Mouse (Mus musculus): Measurements from ENCODE around the gene Psmb1.

GRCm38 (mm10) chr17:15434748-15435147, 64.8 kb downstream of the Psmb1 start:
- TF ChIP-seq CTCF (IDR thresholded peaks at IDR 0.05; ENCODE audit: borderline replicate concordance, insufficient read depth, low read length) (no peak), POLR2A (IDR thresholded peaks at IDR 0.05; ENCODE audit: low read depth, low read length) (no peak)

Measured in embryonic fibroblast, embryonic 13.5 days (primary cell).